Mouse (Mus musculus) stomach, postnatal 0 days (tissue): ENCODE measurements at regions not wholly inside any gene's neighbourhood (a gene's known extent, or its start where the extent isn't known, plus 50 kb on each side); places are given as distances from the start of the nearest gene placed in this dataset.

Experiments
- CTCF ChIP-seq: IDR thresholded peaks from 2 replicates; pipeline ENCODE4 v1.5.1; 2016; ENCODE audit warnings: antibody characterized with exemption, low read depth, mild to moderate bottlenecking, moderate library complexity
- EP300 ChIP-seq: optimal IDR thresholded peaks from 2 replicates; pipeline ENCODE3; 2016; ENCODE audit warnings: antibody characterized with exemption

- TF ChIP-seq CTCF = no peak
- no peak for TF ChIP-seq EP300
These were observed 535.3 kb downstream of the Hdgfl1 start for GRCm38 (mm10) chr13:26234703-26235102.
